In genomic region chr2:172549371-172550155, GRCm38 (mm10) we compare ENCODE assay signal across 9 mouse cellular contexts. TPM values are rescaled to one million over a fixed set of nuclear protein-coding genes. Genes with fewer than 3 reads are reported as not detected.
DNase-seq lines count a peak whose midpoint lies in the region; ATAC-seq and TF ChIP-seq lines count a peak whose summit lies in the region.
"Had no signal": no experiment of that assay in that cellular context is flagged by ENCODE, and none has a peak within 500 bp of the region (broad histone marks: within the 10 kb centered on the region; RNA-seq: fewer than 3 reads in every experiment).

Gene Tfap2c (plus strand): TSS chr2:172549593.

- peaks cover 8% of the 10 kb centered on the region; the same call in 1 of the 2 replicates for H3K4me1 ChIP-seq in lung, embryonic 14.5 days (ENCODE audit: insufficient read depth)
- peaks cover 28% of the 10 kb centered on the region for H3K4me1 ChIP-seq in embryonic facial prominence, embryonic 14.5 days (ENCODE audit: control insufficient read depth, insufficient read depth, low read length)
- peaks cover 44% of the 10 kb centered on the region for H3K4me1 ChIP-seq in intestine, embryonic 15.5 days (replicated peaks)
- H3K4me1 ChIP-seq in lung, embryonic 16.5 days (replicated peaks; ENCODE audit: control insufficient read depth, insufficient read depth, low read length), result peaks cover 31% of the 10 kb centered on the region

- peak within 1 kb of the TSS; percentile 37 for H3K4me3 ChIP-seq in lung, embryonic 14.5 days (ENCODE audit: low read depth, low read length)
- H3K4me3 ChIP-seq in embryonic facial prominence, embryonic 14.5 days (ENCODE audit: low read depth, low read length), result peak within 1 kb of the TSS; percentile 50
- peak within 1 kb of the TSS; percentile 32 for H3K4me3 ChIP-seq in intestine, embryonic 15.5 days (replicated peaks)
- peak within 1 kb of the TSS; percentile 43 for H3K4me3 ChIP-seq in lung, embryonic 16.5 days (ENCODE audit: low read length)

- ATAC-seq in lung, embryonic 14.5 days (ENCODE audit: insufficient read depth), result peak; percentile 71
- ATAC-seq in embryonic facial prominence, embryonic 14.5 days (ENCODE audit: low read depth), result peak; percentile 85
- peak; percentile 70 for ATAC-seq in intestine, embryonic 15.5 days
- ATAC-seq in lung, embryonic 16.5 days (ENCODE audit: low read depth), result peak; percentile 75
- ATAC-seq in erythroblast, adult 5-6 weeks (replicated peaks; ENCODE audit: low FRiP score, poor library complexity, severe bottlenecking), result no peak

- TF ChIP-seq CTCF in lung, embryonic 14.5 days (IDR thresholded peaks at IDR 0.05; ENCODE audit: low read depth), result no peak

- H3K4me2 ChIP-seq in lung, embryonic 14.5 days, result peak within 1 kb of the TSS; percentile 65
- peak within 1 kb of the TSS; percentile 74 for H3K4me2 ChIP-seq in embryonic facial prominence, embryonic 14.5 days (ENCODE audit: low read depth, low read length)
- H3K4me2 ChIP-seq in intestine, embryonic 15.5 days (replicated peaks), result peak within 1 kb of the TSS; percentile 64
- H3K4me2 ChIP-seq in lung, embryonic 16.5 days (ENCODE audit: low read depth, low read length), result peak within 1 kb of the TSS; percentile 67

- no peaks in the 10 kb centered on the region for H3K9me3 ChIP-seq in lung, embryonic 14.5 days (ENCODE audit: low read depth, low read length)
- no peaks in the 10 kb centered on the region for H3K9me3 ChIP-seq in embryonic facial prominence, embryonic 14.5 days (ENCODE audit: control insufficient read depth, low read length)
- no peaks in the 10 kb centered on the region for H3K9me3 ChIP-seq in intestine, embryonic 15.5 days
- no peaks in the 10 kb centered on the region for H3K9me3 ChIP-seq in lung, embryonic 16.5 days (ENCODE audit: control insufficient read depth, low read length)

- no peaks in the 10 kb centered on the region for H3K36me3 ChIP-seq in lung, embryonic 14.5 days (ENCODE audit: insufficient read depth)
- no peaks in the 10 kb centered on the region for H3K36me3 ChIP-seq in embryonic facial prominence, embryonic 14.5 days (ENCODE audit: control insufficient read depth, insufficient read depth, low read length)
- no peaks in the 10 kb centered on the region for H3K36me3 ChIP-seq in intestine, embryonic 15.5 days
- H3K36me3 ChIP-seq in lung, embryonic 16.5 days (ENCODE audit: control insufficient read depth, insufficient read depth, low read length), result no peaks in the 10 kb centered on the region

- DNase-seq in lung, embryonic 14.5 days, result peak; percentile 77
- no peak for DNase-seq in lung, postnatal 25 days (ENCODE audit: low spot score)
- peak; percentile 87 for DNase-seq in embryonic facial prominence, embryonic 14.5 days (ENCODE audit: low spot score)
- DNase-seq in urinary bladder, adult 2 months (ENCODE audit: low spot score), result peak; percentile 44
- DNase-seq in left cerebral cortex, adult 9 months (ENCODE audit: low spot score in 2 of 2), result no peak

- peaks cover 100% of the 10 kb centered on the region for H3K27me3 ChIP-seq in lung, embryonic 14.5 days (ENCODE audit: insufficient read depth, low read length)
- H3K27me3 ChIP-seq in embryonic facial prominence, embryonic 14.5 days (replicated peaks; ENCODE audit: control insufficient read depth, insufficient read depth, low read length), result peaks cover 98% of the 10 kb centered on the region
- peaks cover 97% of the 10 kb centered on the region for H3K27me3 ChIP-seq in intestine, embryonic 15.5 days (replicated peaks)
- peaks cover 99% of the 10 kb centered on the region for H3K27me3 ChIP-seq in lung, embryonic 16.5 days (ENCODE audit: control insufficient read depth, insufficient read depth, low read depth, low read length)

- under 1% methylated on average over 70 of the region's 70 CpGs for WGBS in lung, embryonic 14.5 days
- 1% methylated on average over 47 of the region's 70 CpGs for WGBS in embryonic facial prominence, embryonic 14.5 days
- WGBS in intestine, embryonic 15.5 days, result under 1% methylated on average over 70 of the region's 70 CpGs
- under 1% methylated on average over 67 of the region's 70 CpGs for WGBS in lung, embryonic 16.5 days

- H3K27ac ChIP-seq in lung, embryonic 14.5 days (ENCODE audit: low read depth), result no peak within 1 kb of the TSS
- H3K27ac ChIP-seq in embryonic facial prominence, embryonic 14.5 days (replicated peaks; ENCODE audit: low read depth, low read length), result peak within 1 kb of the TSS; percentile 70; the same call in 1 of the 2 replicates
- H3K27ac ChIP-seq in intestine, embryonic 15.5 days, result no peak within 1 kb of the TSS
- H3K27ac ChIP-seq in lung, embryonic 16.5 days (ENCODE audit: low read length), result no peak within 1 kb of the TSS

- no peak within 1 kb of the TSS; the same call in 1 of the 2 replicates for H3K9ac ChIP-seq in lung, embryonic 14.5 days
- H3K9ac ChIP-seq in embryonic facial prominence, embryonic 14.5 days (ENCODE audit: low read depth, low read length), result peak within 1 kb of the TSS; percentile 59
- H3K9ac ChIP-seq in intestine, embryonic 15.5 days, result no peak within 1 kb of the TSS
- no peak within 1 kb of the TSS for H3K9ac ChIP-seq in lung, embryonic 16.5 days (ENCODE audit: low read length)

RNA-seq across cellular contexts. Expression of gene Tfap2c, which starts in this region (rescaled TPM):
- 0.14 and 0.15 TPM in 2 replicates for polyA plus RNA-seq in lung, embryonic 14.5 days (2014; fragmentation: Nextera tagmentation; extraction: Ambion mirVana)
- 8.9 and 9.8 TPM in 2 replicates for polyA plus RNA-seq in embryonic facial prominence, embryonic 14.5 days (2014; fragmentation: Nextera tagmentation; extraction: Ambion mirVana)
- polyA plus RNA-seq in intestine, embryonic 15.5 days (2015; fragmentation: Nextera tagmentation; extraction: Ambion mirVana), result 0.06 and 0.15 TPM in 2 replicates
- 0.25 and 0.47 TPM in 2 replicates for polyA plus RNA-seq in lung, embryonic 16.5 days (2015; fragmentation: Nextera tagmentation; extraction: Ambion mirVana)
- polyA plus RNA-seq in urinary bladder, adult 2 months (2012; rRNA removed), result 4.9 and 5.5 TPM in 2 replicates
- not detected in 2 replicates for total RNA-seq in erythroblast, adult 5-6 weeks (2015; ENCODE audit: low replicate concordance)
- total RNA-seq in erythroblast, adult 5-6 weeks (2017; ENCODE audit: low replicate concordance), result not detected in 2 replicates
- total RNA-seq: heart, postnatal 36 days had no signal

Comparison
In these comparisons a context has a peak if more than half of its experiments do, and no peak if none do; other contexts are left out.
1. Peak in DNase-seq, ATAC-seq, H3K4me3 ChIP-seq and H3K4me2 ChIP-seq in lung, embryonic 14.5 days; RNA of the gene not detected or under 1 TPM.
2. Peak in ATAC-seq, H3K4me3 ChIP-seq and H3K4me2 ChIP-seq in intestine, embryonic 15.5 days; RNA of the gene not detected or under 1 TPM.
3. Peak in ATAC-seq, H3K4me3 ChIP-seq and H3K4me2 ChIP-seq in lung, embryonic 16.5 days; RNA of the gene not detected or under 1 TPM.
4. DNase-seq: peak in embryonic facial prominence, embryonic 14.5 days (single experiment) and urinary bladder, adult 2 months (single experiment); none in lung, postnatal 25 days (single experiment) and left cerebral cortex, adult 9 months (0 of 2).
5. Peak in every context shown above with its lines, with median percentiles within 50 percentile points of each other: H3K4me2 ChIP-seq and H3K4me3 ChIP-seq.